Mouse (Mus musculus) ZHBTc4 (cell line): ENCODE measurements at regions not wholly inside any gene's neighbourhood (a gene's known extent, or its start where the extent isn't known, plus 50 kb on each side); places are given as distances from the start of the nearest gene placed in this dataset.

Experiments
- DNase-seq: peaks from one replicate; pipeline ENCODE4 v3.0.0-alpha.2; 2011; ENCODE audit warnings: low read depth, low spot score

DNA sequence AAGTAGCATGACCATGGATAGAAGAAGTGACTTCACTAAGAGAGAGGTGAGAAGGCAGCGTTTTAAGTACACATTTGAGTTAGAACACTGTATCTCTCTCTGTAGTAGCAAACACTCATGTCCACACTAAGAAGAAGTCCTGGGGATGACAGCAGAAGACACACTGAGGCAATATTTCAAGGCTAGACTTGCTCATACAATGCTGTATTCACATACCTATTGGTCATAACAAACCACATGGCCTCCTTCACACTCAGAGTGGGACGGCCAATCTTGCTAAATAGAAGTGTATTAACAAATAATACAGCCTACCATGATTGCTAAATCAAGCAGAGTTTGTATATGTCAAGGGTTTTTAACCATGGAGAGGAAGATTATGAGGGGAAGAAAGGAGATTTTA lies 252.5 kb upstream of the Kcnj16 start:
- DNase-seq = no peak

- no peak for DNase-seq
Measured at GRCm38 (mm10) chr11:110716369-110716768, 251.5 kb upstream of the Kcnj16 start.

DNA sequence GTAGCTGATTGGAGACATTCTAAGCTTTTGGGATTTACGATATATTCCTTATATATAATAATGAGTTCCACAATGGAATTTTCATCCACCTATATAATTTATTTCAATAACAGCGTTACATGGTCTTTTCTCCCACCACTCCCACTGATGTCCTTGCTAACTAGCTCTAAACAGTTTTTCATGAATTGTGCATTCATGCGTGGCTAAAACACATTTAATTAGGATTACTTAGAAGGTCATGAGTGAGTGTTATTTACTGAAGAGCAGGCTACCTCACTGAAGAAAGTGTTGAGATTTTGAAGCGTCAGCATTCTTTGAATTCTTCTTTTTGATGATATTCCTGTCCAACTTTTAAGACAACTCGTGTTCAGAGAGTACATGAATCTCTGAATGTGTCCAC lies 245.1 kb upstream of the Kcnj16 start:
- DNase-seq = no peak

DNA sequence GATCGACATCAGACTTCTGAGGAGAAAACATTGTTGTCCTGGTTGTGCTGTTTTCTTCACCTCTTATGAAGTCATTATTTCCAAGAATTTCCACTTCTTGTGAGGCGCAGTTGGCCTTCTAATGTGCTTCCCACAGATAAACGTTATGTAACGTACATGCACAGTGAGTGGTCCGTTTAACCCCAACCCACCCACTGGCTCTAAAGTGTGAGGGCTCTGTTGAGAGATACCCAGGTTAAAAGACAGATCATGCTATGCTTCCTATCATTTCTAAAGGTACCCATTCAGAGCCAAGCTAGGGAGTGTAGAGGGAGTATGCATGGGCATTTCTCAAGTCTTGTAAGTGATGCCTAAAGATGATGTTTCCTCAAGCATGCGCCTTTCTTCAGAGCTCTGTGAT lies 243.9 kb upstream of the Kcnj16 start:
- DNase-seq = no peak

DNA sequence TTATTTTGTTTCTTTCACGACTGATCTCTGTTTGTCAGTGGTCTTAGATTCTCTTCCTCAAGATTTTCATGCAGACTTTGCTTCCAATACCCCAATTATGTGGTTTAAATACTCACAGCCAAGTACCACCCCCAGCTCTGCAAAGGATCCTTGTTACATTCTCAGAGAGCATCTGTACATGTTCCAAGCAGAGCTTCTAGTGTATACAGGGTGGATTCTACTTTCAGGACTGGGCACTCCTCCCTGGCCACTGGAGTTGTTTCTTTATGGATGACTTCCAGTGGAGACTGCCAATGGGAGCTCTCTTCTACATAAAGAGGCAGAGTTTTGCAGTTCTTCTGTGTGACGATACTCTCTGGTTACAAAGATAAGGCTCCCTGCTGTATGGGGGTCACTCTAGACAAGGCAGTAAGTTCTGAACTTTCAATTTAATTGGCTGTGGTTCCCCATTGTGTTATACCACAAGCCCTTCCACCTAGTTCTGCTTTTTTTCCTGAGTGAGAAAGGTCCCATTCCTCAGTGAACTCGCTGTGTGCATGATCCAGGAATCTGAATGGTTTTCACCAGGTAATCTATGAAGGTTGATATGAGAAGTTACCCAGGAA lies 240.4 kb upstream of the Kcnj16 start:
- DNase-seq = no peak

- DNase-seq = no peak
Measured at GRCm38 (mm10) chr11:110731510-110731909, 236.3 kb upstream of the Kcnj16 start.

DNA sequence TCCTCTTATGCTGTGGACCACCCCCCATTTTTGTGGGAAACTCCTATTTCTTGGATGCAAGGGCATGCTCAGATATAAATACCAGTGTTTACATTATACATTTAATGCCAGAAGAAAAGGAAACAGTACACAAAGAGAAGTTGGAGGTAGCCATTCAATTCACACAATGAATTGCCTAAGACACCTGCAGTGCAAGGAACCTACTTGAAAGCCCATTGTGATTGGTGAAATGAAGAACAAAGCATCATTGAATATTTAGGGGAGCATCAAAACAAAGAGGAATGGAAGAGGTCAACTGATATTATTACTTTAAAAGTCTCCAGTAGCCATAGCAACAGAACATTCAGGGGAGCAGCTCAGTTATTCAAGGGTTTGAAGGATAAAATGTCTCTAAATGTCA lies 193.7 kb upstream of the Kcnj16 start:
- DNase-seq = peak; percentile 12

GRCm38 (mm10) chr11:110781492-110782276 lies 186.1 kb upstream of the Kcnj16 start:
- DNase-seq = peak; percentile 91

- DNase-seq = no peak
Measured at GRCm38 (mm10) chr11:110789537-110789936, 178.3 kb upstream of the Kcnj16 start.

DNA sequence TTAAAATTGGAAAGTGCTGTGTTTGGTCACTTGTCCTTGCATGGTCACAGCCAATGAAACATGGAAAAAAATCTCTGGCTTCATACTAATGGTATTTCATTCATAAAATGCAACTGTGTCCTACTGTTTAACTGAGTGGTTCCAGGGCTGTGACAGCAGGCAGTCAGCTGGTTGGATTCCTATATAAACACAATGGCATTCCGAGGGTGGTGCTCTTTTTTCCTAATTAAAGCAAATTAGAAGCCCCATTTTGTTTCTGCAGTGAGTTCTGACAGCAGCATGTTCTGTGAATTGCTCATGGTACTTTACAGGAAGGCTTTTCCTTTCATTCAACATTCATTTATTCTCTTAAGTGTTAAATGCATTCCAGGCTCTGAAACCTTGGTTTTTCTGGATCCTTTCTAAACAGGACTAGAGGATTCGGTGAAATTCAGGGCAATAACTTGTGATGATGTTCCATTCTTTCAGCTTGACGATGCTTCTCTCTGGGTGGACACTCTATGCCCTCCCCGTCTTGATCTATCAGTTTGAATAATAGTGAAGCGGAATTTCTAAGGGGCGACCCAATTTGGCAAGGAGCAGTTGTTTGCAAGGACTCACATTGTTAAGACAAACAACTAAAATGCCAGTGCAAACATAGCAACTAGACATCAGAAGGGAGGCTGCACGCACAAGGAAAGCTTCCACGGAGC lies 167.8 kb upstream of the Kcnj16 start:
- no peak for DNase-seq

DNA sequence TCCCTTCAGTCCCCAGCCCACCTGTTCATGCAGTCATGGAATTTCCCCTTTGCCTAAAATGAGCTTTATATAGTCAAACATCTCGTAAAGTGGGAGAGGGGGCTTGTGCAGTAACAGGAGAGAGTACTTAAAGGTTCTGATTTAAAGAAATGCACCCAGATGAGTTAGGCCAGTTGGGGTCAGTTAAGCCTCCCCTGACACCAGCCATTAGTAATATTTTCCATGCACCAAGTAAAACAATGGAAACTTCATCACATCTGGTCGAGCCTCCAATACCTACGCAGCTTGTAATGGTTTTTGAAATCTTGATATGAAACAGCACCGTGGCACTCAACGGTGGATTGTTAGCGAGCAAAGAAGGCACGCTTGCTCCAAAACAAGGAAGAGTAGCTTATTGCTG lies 165.8 kb upstream of the Kcnj16 start:
- DNase-seq = no peak

GRCm38 (mm10) chr11:110804079-110804478 lies 163.8 kb upstream of the Kcnj16 start:
- no peak for DNase-seq

GRCm38 (mm10) chr11:110813137-110813536 lies 154.7 kb upstream of the Kcnj16 start:
- no peak for DNase-seq

- DNase-seq = no peak
Measured at GRCm38 (mm10) chr11:110814732-110815131, 153.1 kb upstream of the Kcnj16 start.

DNA sequence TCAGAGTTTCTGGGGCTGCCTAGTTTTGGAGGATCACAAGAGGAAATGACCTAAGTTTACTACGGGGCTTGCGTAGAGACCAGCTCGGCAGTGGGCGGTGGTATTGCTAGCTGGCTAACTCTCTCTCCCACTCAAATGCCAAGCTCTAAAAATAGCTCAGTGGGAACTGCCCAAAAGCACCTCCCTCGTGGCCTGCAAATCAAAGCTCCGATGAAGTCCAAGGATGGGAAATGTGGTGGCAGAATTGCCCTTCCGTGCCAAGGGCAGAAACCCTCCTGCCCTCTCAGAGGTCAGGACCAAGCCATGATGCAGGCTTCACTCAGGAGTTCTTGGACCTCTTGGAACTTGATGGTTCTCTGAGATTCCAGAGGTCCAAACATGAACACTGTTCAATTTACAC lies 152.6 kb upstream of the Kcnj16 start:
- DNase-seq = no peak

- no peak for DNase-seq
Measured at GRCm38 (mm10) chr11:110828584-110828983, 139.2 kb upstream of the Kcnj16 start.

- DNase-seq = no peak
Measured at GRCm38 (mm10) chr11:110836688-110837087, 131.1 kb upstream of the Kcnj16 start.

GRCm38 (mm10) chr11:110839316-110839715 lies 128.5 kb upstream of the Kcnj16 start:
- DNase-seq = no peak

- DNase-seq = no peak
Measured at GRCm38 (mm10) chr11:110868319-110868718, 99.5 kb upstream of the Kcnj16 start.

DNA sequence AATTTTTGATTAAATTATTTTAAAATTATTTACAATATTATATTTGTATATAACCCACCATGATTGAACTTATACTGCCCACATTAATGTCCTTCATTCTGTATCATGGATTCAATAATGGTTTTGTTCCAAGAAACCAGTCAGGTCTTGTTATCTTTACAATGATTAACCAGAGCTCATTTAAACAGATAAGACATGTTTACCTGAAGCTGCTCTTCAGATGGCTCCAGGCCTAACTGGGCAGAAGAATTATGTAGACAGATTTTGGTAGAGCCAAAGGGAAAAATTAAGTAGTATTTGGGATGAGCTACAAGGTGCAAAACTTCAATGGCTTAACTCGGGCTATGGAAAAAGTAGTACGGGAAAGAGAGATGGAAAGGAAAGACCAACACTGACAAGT lies 97.7 kb upstream of the Kcnj16 start:
- DNase-seq = no peak

GRCm38 (mm10) chr11:110874626-110875025 lies 93.2 kb upstream of the Kcnj16 start:
- no peak for DNase-seq

DNA sequence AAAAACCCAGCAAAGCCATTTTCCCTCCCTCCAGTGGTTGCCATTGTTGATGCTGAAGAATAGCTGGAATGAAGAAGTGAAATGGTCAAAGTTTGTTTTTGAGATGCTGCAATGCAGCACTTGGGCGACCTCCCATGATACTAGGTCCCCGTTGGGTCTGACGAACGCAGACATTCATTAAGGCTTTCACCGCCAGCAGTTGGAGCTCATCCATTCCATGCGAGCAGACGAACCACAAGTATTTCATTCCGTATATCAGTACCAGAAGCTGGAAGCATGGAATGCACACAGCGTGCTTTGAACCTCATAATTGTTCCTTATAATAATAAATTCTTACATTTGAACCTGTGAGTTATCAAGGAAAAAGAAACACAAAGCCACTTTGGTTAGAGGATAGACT lies 86.9 kb upstream of the Kcnj16 start:
- no peak for DNase-seq
